8 mouse cellular contexts compared by ENCODE assay signal in the genomic region with DNA sequence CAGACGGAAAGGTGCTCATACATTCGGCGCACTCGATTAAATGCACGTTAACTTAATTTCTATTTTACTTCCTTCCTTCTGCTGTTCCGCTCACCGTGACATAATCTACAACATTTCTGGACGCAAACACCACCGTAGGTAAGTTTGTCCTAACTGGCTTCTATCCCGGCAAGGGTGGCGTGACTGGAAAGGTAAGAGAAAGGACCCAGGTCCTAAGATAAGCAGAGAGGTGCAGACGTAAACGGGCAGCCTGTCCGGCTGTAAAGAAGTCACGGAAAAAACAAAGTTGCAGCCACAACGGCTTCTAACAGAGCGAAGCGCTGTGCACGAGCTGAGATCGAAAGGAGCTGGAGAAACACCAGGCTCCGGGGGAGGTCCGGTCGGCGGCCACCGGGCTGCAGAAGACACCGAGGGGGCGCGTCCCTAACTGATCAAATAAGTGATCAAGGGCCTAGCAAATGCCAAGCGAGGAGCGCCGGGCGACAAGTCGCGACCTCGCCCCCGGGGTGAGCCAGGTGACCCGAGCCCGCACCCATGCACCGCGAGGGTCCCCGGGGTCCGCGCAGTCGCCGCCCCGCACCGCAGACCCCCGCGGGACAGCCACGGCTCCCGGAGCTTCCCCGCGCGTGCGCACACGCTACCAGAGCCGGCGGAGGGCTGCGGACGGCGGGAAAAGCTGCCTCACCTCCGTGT. TPM values are rescaled to one million over a fixed set of nuclear protein-coding genes. Genes with fewer than 3 reads are reported as not detected.
DNase-seq lines count a peak whose midpoint lies in the region; ATAC-seq and TF ChIP-seq lines count a peak whose summit lies in the region.

No protein-coding gene starts in this region.

- ATAC-seq in kidney, postnatal 0 days (replicated peaks; ENCODE audit: low FRiP score, low read depth), result peak; percentile 76
- ATAC-seq in limb, embryonic 11.5 days (ENCODE audit: insufficient number of reproducible peaks, low FRiP score, low TSS enrichment, low read depth), result peak; percentile 79
- ATAC-seq in monocyte, adult 5-6 weeks (replicated peaks; ENCODE audit: insufficient number of reproducible peaks, low FRiP score, low TSS enrichment, poor library complexity, severe bottlenecking), result peak; percentile 4; the same call in 1 of the 2 replicates

- WGBS in kidney, postnatal 0 days, result under 1% methylated on average over 60 of the region's 62 CpGs
- WGBS in limb, embryonic 11.5 days, result 1% methylated on average over 62 of the region's 62 CpGs

- peak; percentile 42 for DNase-seq in kidney, postnatal 0 days (ENCODE audit: low spot score)
- DNase-seq in kidney, adult 9 months, result no peak
- DNase-seq in MEL (ENCODE audit: low read depth, low spot score), result peak; percentile 66
- no peak for DNase-seq in limb, embryonic 11.5 days (ENCODE audit: low spot score)
- no peak for DNase-seq in cerebellum, adult 18-20 months
- DNase-seq in layer of hippocampus, postnatal 10 days (ENCODE audit: low spot score in 2 of 2), result no peak

- no peak for TF ChIP-seq EP300 in MEL (IDR thresholded peaks at IDR 0.05; ENCODE audit: low read depth in 1 of 2, low read length in 2 of 2)

- peaks cover 38% of the 10 kb centered on the region for H3K79me2 ChIP-seq in MEL (ENCODE audit: control insufficient read depth, insufficient read depth, low read length, poor library complexity)

- peak overlapping the region; percentile 94 for H3K4me3 ChIP-seq in kidney, postnatal 0 days (replicated peaks; ENCODE audit: low read depth, low read length)
- H3K4me3 ChIP-seq in MEL (ENCODE audit: control insufficient read depth in 1 of 2, insufficient read depth in 1 of 2, low read depth in 2 of 2, low read length in 2 of 2), result peak overlapping the region; percentile 65 to 83
- peak overlapping the region; percentile 88 for H3K4me3 ChIP-seq in embryonic fibroblast, embryonic 13.5 days (ENCODE audit: insufficient read depth, low read length)
- H3K4me3 ChIP-seq in limb, embryonic 11.5 days (ENCODE audit: low read depth, low read length), result peak overlapping the region; percentile 85

- H3K4me1 ChIP-seq in kidney, postnatal 0 days (replicated peaks; ENCODE audit: insufficient read depth, low read length), result peaks cover 16% of the 10 kb centered on the region
- peaks cover 2 to 13% of the 10 kb centered on the region in 2 experiments for H3K4me1 ChIP-seq in MEL (ENCODE audit: control insufficient read depth in 1 of 2, insufficient read depth in 2 of 2, low read length in 2 of 2)
- H3K4me1 ChIP-seq in embryonic fibroblast, embryonic 13.5 days (ENCODE audit: control insufficient read depth, insufficient read depth, low read length), result peaks cover 5% of the 10 kb centered on the region; the same call in 1 of the 2 replicates
- H3K4me1 ChIP-seq in limb, embryonic 11.5 days (ENCODE audit: control insufficient read depth, insufficient read depth, low read length), result peaks cover 5% of the 10 kb centered on the region

- peaks cover 2% of the 10 kb centered on the region; the same call in 1 of the 2 replicates for H3K36me3 ChIP-seq in kidney, postnatal 0 days (ENCODE audit: insufficient read depth, low read length)
- peaks cover 3 to 21% of the 10 kb centered on the region in 2 experiments for H3K36me3 ChIP-seq in MEL (ENCODE audit: control insufficient read depth in 1 of 2, insufficient read depth in 2 of 2, low read length in 2 of 2)
- no peaks in the 10 kb centered on the region for H3K36me3 ChIP-seq in limb, embryonic 11.5 days (ENCODE audit: control insufficient read depth, insufficient read depth, low read length)

- no peak for TF ChIP-seq CTCF in kidney, postnatal 0 days (IDR thresholded peaks at IDR 0.05; ENCODE audit: low read depth)
- TF ChIP-seq CTCF in MEL (IDR thresholded peaks at IDR 0.05 in 2 of 3, conservative IDR thresholded peaks at IDR 0.05 in 1 of 3; ENCODE audit: control insufficient read depth in 1 of 3, insufficient read depth in 1 of 3, low read depth in 2 of 3, low read length in 3 of 3, poor library complexity in 1 of 3, severe bottlenecking in 1 of 3), result no peak
- TF ChIP-seq CTCF in embryonic fibroblast, embryonic 13.5 days (IDR thresholded peaks at IDR 0.05; ENCODE audit: borderline replicate concordance, insufficient read depth, low read length), result no peak

- peak overlapping the region; percentile 85 for H3K4me2 ChIP-seq in kidney, postnatal 0 days (ENCODE audit: low read length)
- H3K4me2 ChIP-seq in limb, embryonic 11.5 days (ENCODE audit: low read depth, severe bottlenecking), result peak overlapping the region; percentile 57

- no peak for TF ChIP-seq POLR2A in MEL (IDR thresholded peaks at IDR 0.05; ENCODE audit: control insufficient read depth in 1 of 2, insufficient read depth in 1 of 2, low read depth in 1 of 2, low read length in 2 of 2, poor library complexity in 1 of 2)
- TF ChIP-seq POLR2A in embryonic fibroblast, embryonic 13.5 days (IDR thresholded peaks at IDR 0.05; ENCODE audit: low read depth, low read length), result no peak

- TF ChIP-seq RAD21 in MEL (IDR thresholded peaks at IDR 0.05; ENCODE audit: low read depth, low read length), result no peak

- H3K27ac ChIP-seq in kidney, postnatal 0 days, result peak overlapping the region; percentile 99
- peak overlapping the region; percentile 97 for H3K27ac ChIP-seq in MEL (ENCODE audit: control insufficient read depth, low read depth, low read length)
- peak overlapping the region; percentile 91 for H3K27ac ChIP-seq in embryonic fibroblast, embryonic 13.5 days (ENCODE audit: insufficient read depth, low read length)
- peak overlapping the region; percentile 91 for H3K27ac ChIP-seq in limb, embryonic 11.5 days (replicated peaks; ENCODE audit: low read depth, low read length)

- H3K9ac ChIP-seq in kidney, postnatal 0 days (ENCODE audit: low read depth, low read length), result peak overlapping the region; percentile 93
- H3K9ac ChIP-seq in MEL (ENCODE audit: control insufficient read depth, low read depth, low read length, poor library complexity, severe bottlenecking), result peak overlapping the region; percentile 92
- H3K9ac ChIP-seq in limb, embryonic 11.5 days (ENCODE audit: low read length), result peak overlapping the region; percentile 83

- no peaks in the 10 kb centered on the region for H3K9me3 ChIP-seq in kidney, postnatal 0 days (replicated peaks; ENCODE audit: low read length)
- H3K9me3 ChIP-seq in MEL (replicated peaks; ENCODE audit: insufficient read depth, low read length), result no peaks in the 10 kb centered on the region
- H3K9me3 ChIP-seq in limb, embryonic 11.5 days (ENCODE audit: control insufficient read depth, low read length), result no peaks in the 10 kb centered on the region

- no peaks in the 10 kb centered on the region for H3K27me3 ChIP-seq in kidney, postnatal 0 days (ENCODE audit: insufficient read depth, low read length)
- no peaks in the 10 kb centered on the region for H3K27me3 ChIP-seq in MEL (ENCODE audit: control insufficient read depth in 1 of 2, insufficient read depth in 2 of 2, low read length in 2 of 2)
- no peaks in the 10 kb centered on the region for H3K27me3 ChIP-seq in limb, embryonic 11.5 days (ENCODE audit: control insufficient read depth, insufficient read depth, low read length)

TF ChIP-seq in MEL, 35 proteins besides CTCF, POLR2A, EP300 and RAD21:
- TF ChIP-seq UBTF (IDR thresholded peaks at IDR 0.05; ENCODE audit: borderline replicate concordance, insufficient read depth, low read depth, low read length), result no peak
- no peak for TF ChIP-seq RCOR1 (IDR thresholded peaks at IDR 0.05; ENCODE audit: low read depth, low read length)
- no peak for TF ChIP-seq E2F4 (IDR thresholded peaks at IDR 0.05; ENCODE audit: borderline replicate concordance, low read depth, low read length)
- peak; percentile 27; the same call in 1 of the 2 replicates for TF ChIP-seq MXI1 (IDR thresholded peaks at IDR 0.05; ENCODE audit: low read depth, low read length)
- peak; percentile 75 for TF ChIP-seq SIN3A (IDR thresholded peaks at IDR 0.05; ENCODE audit: low read length)

RNA-seq across cellular contexts. Expression of a gene that starts 0.7 kb away (rescaled TPM):
- 47.4 and 48.7 TPM in 2 replicates for polyA plus RNA-seq in kidney, postnatal 0 days (2015; fragmentation: Nextera tagmentation; extraction: Ambion mirVana)
- 63.4 and 69.9 TPM in 2 replicates for total RNA-seq in MEL (2012; rRNA removed)
- 10 to 100 TPM in 1 of 2 experiments, not detected in 1; 89.0 TPM for polyA plus RNA-seq in MEL (2012; ENCODE audit: insufficient read depth in 1 of 2, insufficient read length in 2 of 2, low read depth in 1 of 2, low replicate concordance in 2 of 2, missing spikeins in 1 of 2)
- 38.6 and 52.1 TPM in 2 replicates for polyA plus RNA-seq in embryonic fibroblast, embryonic 13.5 days (2011; ENCODE audit: insufficient read length, low read depth, missing spikeins)
- 88.4 and 95.1 TPM in 2 replicates for polyA plus RNA-seq in limb, embryonic 11.5 days (2014; fragmentation: Nextera tagmentation; extraction: Ambion mirVana)
- 104 to 149 TPM (median 135 TPM) in 3 replicates for total RNA-seq in monocyte, adult 5-6 weeks (2017)
- 10 to 100 TPM; 47.4 to 50.6 TPM for total RNA-seq in layer of hippocampus, postnatal 10 days (2021)

RNA-seq across cellular contexts. Expression of a gene that starts 42.4 kb away (rescaled TPM):
- polyA plus RNA-seq in kidney, postnatal 0 days (2015; fragmentation: Nextera tagmentation; extraction: Ambion mirVana), result 0.17 and 0.39 TPM in 2 replicates
- 1.4 and 1.5 TPM in 2 replicates for total RNA-seq in MEL (2012; rRNA removed)
- 100 to 1,000 TPM in 1 of 2 experiments, 1 to 10 TPM in 1; 2.5 to 149 TPM for polyA plus RNA-seq in MEL (2012; ENCODE audit: insufficient read depth in 1 of 2, insufficient read length in 2 of 2, low read depth in 1 of 2, low replicate concordance in 2 of 2, missing spikeins in 1 of 2)
- 0.58 TPM in 1 of 2 replicates, not detected in the other for polyA plus RNA-seq in embryonic fibroblast, embryonic 13.5 days (2011; ENCODE audit: insufficient read length, low read depth, missing spikeins)
- polyA plus RNA-seq in limb, embryonic 11.5 days (2014; fragmentation: Nextera tagmentation; extraction: Ambion mirVana), result 0.44 and 0.77 TPM in 2 replicates
- total RNA-seq in monocyte, adult 5-6 weeks (2017), result not detected in 3 replicates
- 1 to 10 TPM; 2.9 to 3.5 TPM for total RNA-seq in layer of hippocampus, postnatal 10 days (2021)

Comparison
In these comparisons a context has a peak if more than half of its experiments do, and no peak if none do; other contexts are left out.
1. DNase-seq: peak in kidney, postnatal 0 days (single experiment) and MEL (single experiment); none in kidney, adult 9 months (single experiment), limb, embryonic 11.5 days (single experiment), cerebellum, adult 18-20 months (0 of 2) and layer of hippocampus, postnatal 10 days (0 of 2).
2. ATAC-seq: peak in every context shown above with its lines; median percentile 79 in limb, embryonic 11.5 days; 76 in kidney, postnatal 0 days; 4 in monocyte, adult 5-6 weeks.
3. Peak in every context shown above with its lines, with median percentiles within 50 percentile points of each other: H3K27ac ChIP-seq, H3K4me3 ChIP-seq and H3K9ac ChIP-seq.